ENCODE assay signal across 13 mouse cellular contexts in genomic region chr15:19473521-19473920, GRCm38 (mm10).
DNase-seq lines count a peak whose midpoint lies in the region; ATAC-seq and TF ChIP-seq lines count a peak whose summit lies in the region.
"Had no signal": no experiment of that assay in that cellular context is flagged by ENCODE, and none has a peak within 500 bp of the region (broad histone marks: within the 10 kb centered on the region; RNA-seq: fewer than 3 reads in every experiment).

No protein-coding gene starts in this region.

- no peaks in the 10 kb centered on the region for H3K36me3 ChIP-seq in intestine, postnatal 0 days (ENCODE audit: control insufficient read depth, insufficient read depth)
- no peaks in the 10 kb centered on the region for H3K36me3 ChIP-seq in intestine, embryonic 15.5 days
- H3K36me3 ChIP-seq in midbrain, postnatal 0 days (ENCODE audit: insufficient read depth, low read length), result no peaks in the 10 kb centered on the region
- H3K36me3 ChIP-seq in midbrain, embryonic 16.5 days (ENCODE audit: control insufficient read depth, insufficient read depth, low read length), result no peaks in the 10 kb centered on the region
- H3K36me3 ChIP-seq: hindbrain, embryonic 13.5 days; lung, embryonic 15.5 days had no signal

- H3K4me1 ChIP-seq in intestine, postnatal 0 days (replicated peaks; ENCODE audit: control insufficient read depth, insufficient read depth, low read length), result no peaks in the 10 kb centered on the region
- H3K4me1 ChIP-seq in intestine, embryonic 15.5 days (replicated peaks), result no peaks in the 10 kb centered on the region
- H3K4me1 ChIP-seq in midbrain, postnatal 0 days (ENCODE audit: insufficient read depth, low read length), result no peaks in the 10 kb centered on the region
- no peaks in the 10 kb centered on the region for H3K4me1 ChIP-seq in midbrain, embryonic 16.5 days (ENCODE audit: control insufficient read depth, insufficient read depth, low read length)
- H3K4me1 ChIP-seq: hindbrain, embryonic 13.5 days; lung, embryonic 15.5 days had no signal

- peak; percentile 55 for TF ChIP-seq CTCF in intestine, postnatal 0 days (IDR thresholded peaks at IDR 0.05; ENCODE audit: low read depth)
- peak; percentile 83 for TF ChIP-seq CTCF in midbrain, postnatal 0 days (IDR thresholded peaks at IDR 0.05)

- no peaks in the 10 kb centered on the region for H3K9me3 ChIP-seq in intestine, postnatal 0 days (ENCODE audit: control insufficient read depth)
- no peaks in the 10 kb centered on the region for H3K9me3 ChIP-seq in intestine, embryonic 15.5 days
- H3K9me3 ChIP-seq in midbrain, postnatal 0 days (ENCODE audit: low read length), result no peaks in the 10 kb centered on the region
- no peaks in the 10 kb centered on the region for H3K9me3 ChIP-seq in midbrain, embryonic 16.5 days (replicated peaks; ENCODE audit: control insufficient read depth, low read length, poor library complexity, severe bottlenecking)
- H3K9me3 ChIP-seq: hindbrain, embryonic 13.5 days; lung, embryonic 15.5 days had no signal

- ATAC-seq in CD4-positive, CD25-positive, alpha-beta regulatory T cell, adult 4 months, result no peak
- ATAC-seq in intestine, postnatal 0 days, result no peak
- ATAC-seq in intestine, embryonic 15.5 days, result no peak
- no peak for ATAC-seq in midbrain, postnatal 0 days (ENCODE audit: low FRiP score)
- ATAC-seq in midbrain, embryonic 16.5 days, result no peak

- H3K4me3 ChIP-seq in intestine, postnatal 0 days (ENCODE audit: low read depth, low read length), result no peak overlapping the region
- no peak overlapping the region for H3K4me3 ChIP-seq in intestine, embryonic 15.5 days (replicated peaks)
- H3K4me3 ChIP-seq in midbrain, postnatal 0 days (ENCODE audit: low read depth, low read length), result no peak overlapping the region
- H3K4me3 ChIP-seq in midbrain, embryonic 16.5 days (ENCODE audit: low read depth, low read length), result no peak overlapping the region
- H3K4me3 ChIP-seq: hindbrain, embryonic 13.5 days; lung, embryonic 15.5 days had no signal

- WGBS in intestine, postnatal 0 days, result 21% methylated on average over 2 of the region's 2 CpGs
- WGBS in intestine, embryonic 15.5 days, result 16% methylated on average over 2 of the region's 2 CpGs
- 20% methylated on average over 2 of the region's 2 CpGs for WGBS in midbrain, postnatal 0 days
- 19% methylated on average over 2 of the region's 2 CpGs for WGBS in midbrain, embryonic 16.5 days

- no peak overlapping the region for H3K4me2 ChIP-seq in intestine, postnatal 0 days (replicated peaks; ENCODE audit: low read depth)
- no peak overlapping the region for H3K4me2 ChIP-seq in intestine, embryonic 15.5 days (replicated peaks)
- no peak overlapping the region for H3K4me2 ChIP-seq in midbrain, postnatal 0 days (ENCODE audit: low read depth, low read length, poor library complexity, severe bottlenecking)
- H3K4me2 ChIP-seq in midbrain, embryonic 16.5 days (ENCODE audit: low read length), result no peak overlapping the region
- H3K4me2 ChIP-seq: hindbrain, embryonic 13.5 days; lung, embryonic 15.5 days had no signal

- H3K27me3 ChIP-seq in intestine, postnatal 0 days (replicated peaks; ENCODE audit: control insufficient read depth, insufficient read depth, low read length), result no peaks in the 10 kb centered on the region
- H3K27me3 ChIP-seq in intestine, embryonic 15.5 days (replicated peaks), result no peaks in the 10 kb centered on the region
- no peaks in the 10 kb centered on the region for H3K27me3 ChIP-seq in midbrain, postnatal 0 days (ENCODE audit: insufficient read depth, low read length)
- no peaks in the 10 kb centered on the region for H3K27me3 ChIP-seq in midbrain, embryonic 16.5 days (ENCODE audit: control insufficient read depth, insufficient read depth, low read depth, low read length)
- H3K27me3 ChIP-seq: hindbrain, embryonic 13.5 days; lung, embryonic 15.5 days had no signal

- H3K27ac ChIP-seq in intestine, postnatal 0 days (ENCODE audit: low read depth, low read length), result no peak overlapping the region
- no peak overlapping the region for H3K27ac ChIP-seq in intestine, embryonic 15.5 days
- H3K27ac ChIP-seq in midbrain, postnatal 0 days (ENCODE audit: low read depth, low read length), result no peak overlapping the region
- H3K27ac ChIP-seq in midbrain, embryonic 16.5 days (ENCODE audit: low read length), result no peak overlapping the region
- H3K27ac ChIP-seq: hindbrain, embryonic 13.5 days; lung, embryonic 15.5 days had no signal

- H3K9ac ChIP-seq in intestine, postnatal 0 days (ENCODE audit: low read depth, low read length), result no peak overlapping the region
- H3K9ac ChIP-seq in intestine, embryonic 15.5 days, result no peak overlapping the region
- no peak overlapping the region for H3K9ac ChIP-seq in midbrain, postnatal 0 days (replicated peaks; ENCODE audit: low read length, poor library complexity, severe bottlenecking)
- no peak overlapping the region for H3K9ac ChIP-seq in midbrain, embryonic 16.5 days (ENCODE audit: low read depth, low read length)
- H3K9ac ChIP-seq: hindbrain, embryonic 13.5 days; lung, embryonic 15.5 days had no signal

- DNase-seq in CD4-positive, CD25-positive, alpha-beta regulatory T cell, adult 2 months (ENCODE audit: low read depth, low spot score), result peak; percentile 8
- DNase-seq in midbrain, postnatal 0 days (ENCODE audit: low spot score), result peak; percentile 58
- DNase-seq in retina, postnatal 1 day, result peak; percentile 40
- no peak for DNase-seq in ovary, adult 18-20 months (ENCODE audit: low spot score)
- DNase-seq: adrenal gland, adult 2 months; cerebellum, adult 8-10 months; heart, adult 18-20 months had no signal
